Mouse (Mus musculus) liver, adult 2 months (tissue): ENCODE results near the gene Atp2b1.

Experiments
- CTCF ChIP-seq: fragments of 200-500 bp; IDR thresholded peaks from 2 replicates; pipeline ENCODE4 v1.5.1; 2011; ENCODE audit warnings: low read depth, low read length, control low read depth
- POLR2A ChIP-seq: fragments of 200-500 bp; IDR thresholded peaks from 2 replicates; pipeline ENCODE4 v1.6.1; 2011; ENCODE audit warnings: low read length, control low read depth; ENCODE audit not compliant: insufficient read depth; ENCODE audit errors: extremely low read depth

- TF ChIP-seq POLR2A = no peak
- no peak for TF ChIP-seq CTCF
These were observed 37.4 kb downstream of the Atp2b1 start for GRCm38 (mm10) chr10:98951286-98952270.
